Mouse (Mus musculus) hindbrain, postnatal 0 days (tissue): ENCODE measurements around the gene Ado. TPM values are rescaled to one million over a fixed set of nuclear protein-coding genes. Genes with fewer than 3 reads are reported as not detected.

ENCODE experiments used
- ATAC-seq: fragments of 200-750 bp; cut with Nextera tagmentation; 2 replicates; pipeline ENCODE4 v1.8.0; 2017; ENCODE audit warnings: mild to moderate bottlenecking, moderate TSS enrichment, moderate library complexity
- DNase-seq: peaks from one replicate; pipeline ENCODE4 v3.0.0-alpha.2; 2015; ENCODE audit warnings: low spot score
- H3K27ac ChIP-seq: fragments of 300-500 bp; sonication (generic); 2 replicates; pipeline ENCODE4 v1.5.1; 2014; ENCODE audit warnings: mild to moderate bottlenecking
- H3K27me3 ChIP-seq: fragments of 300-500 bp; sonication (generic); 2 replicates; pipeline ENCODE4 v1.6.1; 2014; ENCODE audit warnings: low read length, mixed read lengths; ENCODE audit not compliant: insufficient read depth
- H3K36me3 ChIP-seq: fragments of 300-500 bp; sonication (generic); 2 replicates; pipeline ENCODE4 v1.6.1; 2014; ENCODE audit warnings: low read length, mixed read lengths; ENCODE audit not compliant: insufficient read depth
- H3K4me1 ChIP-seq: fragments of 300-500 bp; sonication (generic); 2 replicates; pipeline ENCODE4 v1.6.1; 2014; ENCODE audit warnings: antibody characterized with exemption, low read length, mixed read lengths; ENCODE audit not compliant: insufficient read depth
- H3K4me2 ChIP-seq: fragments of 300-500 bp; sonication (generic); 2 replicates; pipeline ENCODE4 v1.6.1; 2014; ENCODE audit warnings: low read depth, mild to moderate bottlenecking, low read length, moderate library complexity, mixed read lengths
- H3K4me3 ChIP-seq: fragments of 300-500 bp; sonication (generic); 2 replicates; pipeline ENCODE4 v1.5.1; 2014; ENCODE audit warnings: low read length
- H3K9ac ChIP-seq: fragments of 300-500 bp; sonication (generic); replicated peaks from 2 replicates; pipeline ENCODE4 v1.6.1; 2014; ENCODE audit warnings: mild to moderate bottlenecking, low read length, moderate library complexity, mixed read lengths
- H3K9me3 ChIP-seq: fragments of 300-500 bp; sonication (generic); 2 replicates; pipeline ENCODE4 v1.6.1; 2016; ENCODE audit warnings: low read length, mixed read lengths
- CTCF ChIP-seq: IDR thresholded peaks from 2 replicates; pipeline ENCODE4 v1.5.1; 2016; ENCODE audit warnings: antibody characterized with exemption, control low read depth, low read depth
- WGBS: fragments of 180-500 bp; shearing (Covaris S2); extraction: QIAGEN DNeasy Blood & Tissue Kit; methylation state at CpG from one replicate; pipeline ENCODE4 v1.1.7; 2014; 5-methylcytosine and 5-hydroxymethylcytosine counted together
- polyA plus RNA-seq: library from polyadenylated mRNA; unstranded; fragments of >200 nt; fragmentation: Nextera tagmentation; extraction: Ambion mirVana; gene quantifications from 2 replicates; pipeline ENCODE4 v1.2.1, GENCODE M21; 2015
- total RNA-seq: library from RNA; depleted of rRNA; stranded (reverse); fragments of >200 nt; gene quantifications from 2 replicates; pipeline ENCODE4 v1.2.3, GENCODE M21; 2014

Ado gene
- total and polyA plus RNA-seq, 2 experiments from 2014 or later = 64.8 to 70.4 TPM

GRCm38 (mm10) chr10:67548261-67548854, 397 bp downstream of the Ado start:
- DNase-seq = no peak
- no peaks in the 10 kb centered on the region for H3K9me3 ChIP-seq
- no peak for TF ChIP-seq CTCF
- H3K9ac ChIP-seq = peak overlapping the region; percentile 85
- H3K36me3 ChIP-seq = no peaks in the 10 kb centered on the region
- H3K4me1 ChIP-seq = peaks cover 4% of the 10 kb centered on the region; the same call in 1 of the 2 replicates
- under 1% methylated on average over 49 of the region's 73 CpGs for whole genome bisulfite sequencing
- peak overlapping the region; percentile 81 for H3K4me2 ChIP-seq
- peak overlapping the region; percentile 95 for H3K27ac ChIP-seq
- peak overlapping the region; percentile 78 for H3K4me3 ChIP-seq
- H3K27me3 ChIP-seq = no peaks in the 10 kb centered on the region
- ATAC-seq = peak; percentile 86

DNA sequence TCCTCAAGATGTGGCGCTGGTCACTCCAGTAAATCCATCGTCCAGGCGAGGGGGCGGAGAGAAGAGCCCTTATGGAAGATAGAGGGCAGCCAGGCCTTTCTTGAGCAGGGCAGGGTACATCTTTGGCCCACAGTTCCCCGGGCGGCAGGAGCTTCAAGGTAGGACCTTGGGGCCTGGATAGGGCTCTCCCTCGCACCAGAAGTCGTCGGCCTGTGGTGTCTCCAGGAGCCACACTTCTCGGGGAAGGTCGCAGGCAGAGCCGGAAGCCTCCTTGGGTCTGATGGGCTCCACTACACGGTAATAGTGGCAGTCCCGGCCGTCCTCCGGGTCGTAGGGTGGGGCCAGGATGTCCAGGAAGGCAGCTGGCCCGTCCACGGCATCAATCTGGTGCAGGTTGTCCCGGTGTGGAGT, 900 bp downstream of the Ado start:
- H3K4me3 ChIP-seq = peak overlapping the region; percentile 78
- H3K9ac ChIP-seq = peak overlapping the region; percentile 85
- peak overlapping the region; percentile 95 for H3K27ac ChIP-seq
- ATAC-seq = peak; percentile 8
- peaks cover 4% of the 10 kb centered on the region; the same call in 1 of the 2 replicates for H3K4me1 ChIP-seq
- peak; percentile 17; the same call in 1 of the 2 replicates for TF ChIP-seq CTCF
- DNase-seq = peak; percentile 37
- H3K27me3 ChIP-seq = no peaks in the 10 kb centered on the region
- H3K4me2 ChIP-seq = peak overlapping the region; percentile 81
- H3K9me3 ChIP-seq = no peaks in the 10 kb centered on the region
- no peaks in the 10 kb centered on the region for H3K36me3 ChIP-seq
- WGBS = 2% methylated on average over 18 of the region's 20 CpGs

GRCm38 (mm10) chr10:67540591-67540990, 8.2 kb downstream of the Ado start:
- Histone ChIP-seq H3K4me2 (no peak overlapping the region), H3K9me3 (no peaks in the 10 kb centered on the region), H3K27ac (no peak overlapping the region), H3K27me3 (peaks cover 40% of the 10 kb centered on the region), H3K9ac (no peak overlapping the region), H3K4me1 (peaks cover 17% of the 10 kb centered on the region), H3K36me3 (no peaks in the 10 kb centered on the region), H3K4me3 (no peak overlapping the region)
- WGBS = 18% methylated on average over 19 of the region's 19 CpGs
- DNase-seq (no peak), ATAC-seq (no peak)
- TF ChIP-seq CTCF = no peak

- no peak for TF ChIP-seq CTCF
- H3K4me3 ChIP-seq = peak overlapping the region; percentile 59; the same call in 1 of the 2 replicates
- 28% methylated on average over 6 of the region's 6 CpGs for WGBS
These were observed 9.4 kb downstream of the Ado start for GRCm38 (mm10) chr10:67539401-67539730.

DNA sequence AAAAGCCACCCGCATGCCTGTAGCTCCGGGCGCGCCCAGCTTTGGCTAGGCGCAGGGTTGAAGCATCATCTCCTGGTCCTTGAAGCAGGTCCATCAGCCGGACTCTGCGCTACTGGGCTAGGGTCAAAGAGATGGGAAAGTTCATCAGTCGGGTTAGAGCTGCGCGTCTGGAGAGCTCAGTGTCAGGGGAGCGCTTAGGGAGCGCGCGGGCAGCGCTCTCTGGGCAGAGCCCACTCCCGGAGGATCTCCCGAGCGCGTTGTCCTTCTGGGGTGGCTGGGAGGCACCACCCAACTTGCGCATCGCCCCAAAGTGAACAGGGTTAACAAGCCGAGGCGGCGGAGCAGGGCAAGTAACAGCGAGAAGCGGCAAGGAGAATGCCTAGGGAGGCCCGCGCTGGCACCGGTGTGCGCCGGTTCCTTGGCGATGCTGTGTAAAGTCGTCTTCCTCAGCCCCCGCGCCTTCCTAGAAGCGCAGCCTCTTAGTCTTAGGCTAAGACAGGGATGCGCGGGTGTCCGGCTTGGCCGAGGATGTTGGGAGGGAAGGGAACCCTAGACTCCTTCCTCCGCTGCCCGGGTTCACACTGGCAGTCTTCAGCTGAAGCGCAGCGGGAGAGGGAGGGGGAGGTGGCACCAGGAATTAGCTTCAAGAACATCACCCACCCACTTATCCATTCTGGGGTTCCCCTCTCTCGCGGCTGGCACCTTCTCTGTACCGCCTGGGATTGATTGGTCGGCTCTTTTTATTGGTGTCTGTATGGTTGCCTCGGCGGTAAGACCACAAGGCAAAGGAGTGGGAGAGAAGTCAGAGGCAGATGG, 10.0 kb downstream of the Ado start:
- H3K4me1 ChIP-seq = peaks cover 22% of the 10 kb centered on the region

More at GRCm38 (mm10) chr10:67539401-67539730, 9.4 kb downstream of the Ado start:
- no peak for DNase-seq
- no peaks in the 10 kb centered on the region for H3K9me3 ChIP-seq
- no peak overlapping the region for H3K27ac ChIP-seq
- peaks cover 22% of the 10 kb centered on the region for H3K4me1 ChIP-seq
- no peak overlapping the region for H3K9ac ChIP-seq
- H3K36me3 ChIP-seq = no peaks in the 10 kb centered on the region
- ATAC-seq = no peak
- peaks cover 52% of the 10 kb centered on the region for H3K27me3 ChIP-seq
- H3K4me2 ChIP-seq = peak overlapping the region; percentile 96; the same call in 1 of the 2 replicates

DNA sequence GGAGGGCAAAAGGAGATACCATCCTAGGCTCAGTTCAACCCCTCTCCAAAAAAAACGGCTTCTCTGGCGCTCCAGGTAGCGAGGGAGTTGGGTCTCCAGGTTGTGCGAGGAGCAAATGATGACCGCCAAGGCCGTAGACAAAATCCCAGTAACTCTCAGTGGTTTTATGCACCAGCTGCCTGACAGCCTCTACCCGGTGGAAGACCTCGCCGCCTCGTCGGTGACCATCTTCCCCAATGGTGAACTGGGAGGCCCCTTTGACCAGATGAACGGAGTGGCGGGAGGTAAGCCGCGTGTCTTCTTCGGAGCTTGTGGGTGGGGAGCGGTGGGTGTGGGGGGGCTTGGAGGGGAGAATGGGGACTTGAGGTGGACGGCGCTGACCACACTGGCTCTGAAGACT, 10.6 kb downstream of the Ado start:
- Histone ChIP-seq H3K9ac (no peak overlapping the region), H3K27ac (no peak overlapping the region), H3K4me2 (peak overlapping the region; percentile 96), H3K9me3 (no peaks in the 10 kb centered on the region), H3K36me3 (no peaks in the 10 kb centered on the region), H3K4me1 (peaks cover 22% of the 10 kb centered on the region), H3K4me3 (peak overlapping the region; percentile 59), H3K27me3 (peaks cover 65% of the 10 kb centered on the region)
- WGBS = 1% methylated on average over 19 of the region's 19 CpGs
- TF ChIP-seq CTCF = no peak
- DNase-seq = no peak
- ATAC-seq = no peak

More for the DNA sequence above, 10.0 kb downstream of the Ado start:
- Histone ChIP-seq H3K9ac (0 out of 2 replicates have a peak overlapping the region, but pooled peaks have one; percentile 13), H3K36me3 (no peaks in the 10 kb centered on the region), H3K4me3 (peak overlapping the region; percentile 59), H3K4me2 (peak overlapping the region; percentile 96), H3K27ac (no peak overlapping the region), H3K9me3 (no peaks in the 10 kb centered on the region), H3K27me3 (peaks cover 58% of the 10 kb centered on the region)
- WGBS = under 1% methylated on average over 50 of the region's 50 CpGs
- no peak for TF ChIP-seq CTCF
- no peak for ATAC-seq
- DNase-seq = no peak
